Mouse (Mus musculus) activated CD4-positive, CD25-positive, alpha-beta regulatory T cell, adult 9 weeks (primary cell): ENCODE data around the gene Sprr2j-ps. TPM values are rescaled to one million over a fixed set of nuclear protein-coding genes. Genes with fewer than 3 reads are reported as not detected.

Source experiments
- polyA plus RNA-seq: library from polyadenylated mRNA; unstranded; fragments of 100-300 nt; shearing (Covaris generic); gene quantifications from one replicate; pipeline ENCODE4 v1.2.1, GENCODE M21; 2017

The Sprr2j-ps gene
- not detected for polyA plus RNA-seq

GRCm38 (mm10) chr3:92417782-92418181 is at the start of gene Sprr2j-ps:
Gene Sprr2j-ps, plus strand, starts transcription at chr3:92418082.

GRCm38 (mm10) chr3:92385385-92385784 is 32.5 kb upstream of the Sprr2j-ps start, which contains the start of gene Sprr2h:
Gene Sprr2h, plus strand, starts transcription at chr3:92385685.

GRCm38 (mm10) chr3:92407691-92408090 is 10.2 kb upstream of the Sprr2j-ps start, which contains the start of gene Sprr2i:
Gene Sprr2i, plus strand, starts transcription at chr3:92407991.

GRCm38 (mm10) chr3:92429323-92429722 is 11.4 kb downstream of the Sprr2j-ps start, which contains the start of gene Gm9774:
Gene Gm9774, minus strand, starts transcription at chr3:92429423.

GRCm38 (mm10) chr3:92432282-92432681 is 14.4 kb downstream of the Sprr2j-ps start, which contains the start of gene Sprr2k:
Gene Sprr2k, plus strand, starts transcription at chr3:92432582.

DNA sequence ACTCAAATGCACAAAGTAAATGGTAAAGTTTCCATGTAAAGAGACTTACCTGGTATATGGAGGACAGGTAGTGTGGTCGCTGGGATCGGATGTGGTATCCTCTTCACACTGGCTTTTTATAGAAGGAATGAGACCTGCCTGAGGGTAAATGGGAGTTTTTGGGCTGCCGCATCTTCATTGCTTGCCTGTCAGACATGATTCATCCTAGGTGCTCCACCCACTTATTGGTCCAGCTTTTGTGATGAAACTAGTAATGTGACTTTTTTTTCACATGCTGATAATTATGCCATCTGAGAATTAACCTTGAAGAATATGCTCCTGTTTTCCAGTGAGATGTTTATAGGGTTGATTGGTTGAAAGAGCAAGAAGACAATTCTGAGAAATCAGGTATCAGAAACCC is 20.8 kb downstream of the Sprr2j-ps start, which contains the start of gene Sprr1b:
Sprr1b (minus strand) TSS at position 101 of the 400 bp plus-strand sequence.

GRCm38 (mm10) chr3:92458620-92459019 is 40.7 kb downstream of the Sprr2j-ps start, which contains the start of gene Sprr3:
Gene Sprr3, minus strand, starts transcription at chr3:92458720.

Other genes starting within 250 kb of the Sprr2j-ps start
- gene Sprr2a1, start 202.3 kb upstream of the Sprr2j-ps start, polyA plus RNA-seq, result not detected
- gene Sprr2a2, start 202.2 kb upstream of the Sprr2j-ps start, polyA plus RNA-seq, result not detected
- gene Sprr2a3, start 132.7 kb upstream of the Sprr2j-ps start, polyA plus RNA-seq, result not detected
- gene Sprr2b, start 101.5 kb upstream of the Sprr2j-ps start, polyA plus RNA-seq, result not detected
- gene Sprr2d, start 78.9 kb upstream of the Sprr2j-ps start, polyA plus RNA-seq, result not detected
- gene Sprr2e, start 65.9 kb upstream of the Sprr2j-ps start, polyA plus RNA-seq, result not detected
- not detected for gene Sprr2f, start 52.9 kb upstream of the Sprr2j-ps start, polyA plus RNA-seq
- not detected for gene Sprr2h, start 32.4 kb upstream of the Sprr2j-ps start, polyA plus RNA-seq
- gene Sprr2i, start 10.1 kb upstream of the Sprr2j-ps start, polyA plus RNA-seq, result not detected
- 17.2 TPM for gene Gm9774, start 11.3 kb downstream of the Sprr2j-ps start, polyA plus RNA-seq
- not detected for gene Sprr2k, start 14.5 kb downstream of the Sprr2j-ps start, polyA plus RNA-seq
- not detected for gene Sprr1b, start 20.7 kb downstream of the Sprr2j-ps start, polyA plus RNA-seq
- gene Sprr3, start 40.6 kb downstream of the Sprr2j-ps start, polyA plus RNA-seq, result not detected
- not detected for gene Sprr1a, start 67.8 kb downstream of the Sprr2j-ps start, polyA plus RNA-seq
- gene Sprr4, start 82.4 kb downstream of the Sprr2j-ps start, polyA plus RNA-seq, result not detected
- not detected for gene 2310046K23Rik, start 116.4 kb downstream of the Sprr2j-ps start, polyA plus RNA-seq
- gene Ivl, start 155.7 kb downstream of the Sprr2j-ps start, polyA plus RNA-seq, result not detected
- not detected for gene Smcp, start 170.9 kb downstream of the Sprr2j-ps start, polyA plus RNA-seq
- not detected for gene 2210017I01Rik, start 189.4 kb downstream of the Sprr2j-ps start, polyA plus RNA-seq
- gene Lce6a, start 203.6 kb downstream of the Sprr2j-ps start, polyA plus RNA-seq, result not detected
- not detected for gene Lce1a1, start 230.2 kb downstream of the Sprr2j-ps start, polyA plus RNA-seq
- not detected for gene Lce1b, start 238.8 kb downstream of the Sprr2j-ps start, polyA plus RNA-seq